Mouse (Mus musculus) splenic B cell, adult 2 months (primary cell): Measurements from ENCODE around the gene Mapk1ip1l.
A peak's percentile ranks its signal among the peaks of the same experiment; 100 is the strongest.
"Not testable (repeated sequence)": the region's sequence is repeated elsewhere in the genome, so short reads cannot be mapped to it uniquely, and the experiment has no call there.

Experiments
- DNase-seq: peaks from one replicate; pipeline ENCODE4 v3.0.0-alpha.2; 2011; ENCODE audit warnings: low read depth, low spot score
- H3K27me3 ChIP-seq: 2 replicates; pipeline ENCODE4 v1.6.1; 2012; ENCODE audit warnings: mild to moderate bottlenecking, low read length, moderate library complexity, mixed read lengths; ENCODE audit not compliant: control insufficient read depth, poor library complexity, insufficient read depth, severe bottlenecking
- H3K36me3 ChIP-seq: 2 replicates; pipeline ENCODE4 v1.6.1; 2012; ENCODE audit warnings: mild to moderate bottlenecking, low read length, moderate library complexity, mixed read lengths; ENCODE audit not compliant: control insufficient read depth, poor library complexity, insufficient read depth, severe bottlenecking

Mapk1ip1l gene

GRCm38 (mm10) chr14:47287021-47287420, 11.0 kb upstream of the Mapk1ip1l start:
- Histone ChIP-seq H3K36me3 (peaks cover 2% of the 10 kb centered on the region; the same call in 1 of the 2 replicates), H3K27me3 (no peaks in the 10 kb centered on the region)
- no peak for DNase-seq

GRCm38 (mm10) chr14:47291772-47292171, 6.3 kb upstream of the Mapk1ip1l start:
- Histone ChIP-seq H3K36me3 (peaks cover 2% of the 10 kb centered on the region; the same call in 1 of the 2 replicates), H3K27me3 (no peaks in the 10 kb centered on the region)
- no peak for DNase-seq

GRCm38 (mm10) chr14:47294136-47294535, 3.9 kb upstream of the Mapk1ip1l start:
- Histone ChIP-seq H3K27me3 (no peaks in the 10 kb centered on the region), H3K36me3 (peaks cover 2% of the 10 kb centered on the region; the same call in 1 of the 2 replicates)
- DNase-seq = peak; percentile 14

- Histone ChIP-seq H3K27me3 (no peaks in the 10 kb centered on the region), H3K36me3 (0 out of 2 replicates have a peak, but pooled peaks cover 2% of the 10 kb centered on the region)
- DNase-seq = no peak
Measured at GRCm38 (mm10) chr14:47296232-47296631, 1.8 kb upstream of the Mapk1ip1l start.

- H3K36me3 ChIP-seq = no peaks in the 10 kb centered on the region
- no peaks in the 10 kb centered on the region for H3K27me3 ChIP-seq
- DNase-seq = no peak
Measured at GRCm38 (mm10) chr14:47298408-47298792, 334 bp downstream of the Mapk1ip1l start.

DNA sequence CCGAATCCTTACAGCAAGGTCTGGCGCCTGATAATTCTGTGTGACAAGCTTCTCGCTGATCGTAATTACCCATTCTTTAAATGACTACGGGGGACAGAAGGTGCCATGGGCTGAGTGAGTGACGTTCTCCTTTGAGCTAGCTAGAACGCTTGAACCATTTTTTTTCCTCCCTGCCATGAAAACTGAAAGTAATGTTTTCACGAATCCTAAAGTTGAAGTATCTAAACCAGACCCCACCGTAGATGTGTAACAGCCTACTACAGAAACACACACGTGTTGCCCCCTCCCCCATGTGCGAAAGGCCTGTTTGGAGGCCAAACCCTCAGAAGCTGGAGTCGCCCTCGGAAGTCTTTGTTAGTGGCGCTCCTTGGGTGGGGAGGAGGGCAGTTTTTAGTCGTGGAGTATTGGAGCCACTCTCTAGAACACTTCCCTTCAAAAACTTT, 774 bp downstream of the Mapk1ip1l start:
- Histone ChIP-seq H3K27me3 (no peaks in the 10 kb centered on the region), H3K36me3 (no peaks in the 10 kb centered on the region)
- peak; percentile 50 for DNase-seq

- DNase-seq = no peak
- H3K27me3 ChIP-seq = no peaks in the 10 kb centered on the region
- H3K36me3 ChIP-seq = no peaks in the 10 kb centered on the region
Measured at GRCm38 (mm10) chr14:47302885-47303680, 5.0 kb downstream of the Mapk1ip1l start.

DNA sequence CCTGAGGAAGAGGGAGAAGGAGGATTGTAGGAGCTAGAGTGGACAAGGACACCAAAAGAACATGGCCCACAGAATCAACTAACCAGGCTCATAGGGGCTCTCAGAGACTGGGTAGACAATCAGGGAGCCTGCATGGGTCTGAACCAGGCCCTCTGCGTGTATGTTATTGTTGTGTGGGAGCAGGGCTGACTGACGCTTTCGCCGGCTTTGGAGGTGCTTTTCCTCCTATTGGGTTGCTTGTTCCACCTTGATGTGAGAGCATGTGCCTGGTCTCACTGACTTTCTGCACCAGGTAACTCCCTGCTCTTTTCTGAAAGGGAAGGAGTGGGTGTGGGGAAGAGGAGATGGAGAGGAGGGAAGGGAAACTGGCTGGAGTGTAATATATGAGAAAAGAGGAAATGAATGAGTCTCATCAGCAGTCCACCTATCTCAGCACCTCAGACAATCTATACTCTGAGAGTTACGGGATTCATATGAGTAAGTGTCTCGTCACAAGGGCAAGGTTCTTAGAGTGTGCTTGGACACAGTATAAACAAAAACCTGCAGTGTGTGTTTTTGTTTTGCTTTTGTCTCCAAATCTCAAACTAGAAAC, 6.8 kb downstream of the Mapk1ip1l start:
- DNase-seq = no peak
- Histone ChIP-seq H3K27me3 (no peaks in the 10 kb centered on the region), H3K36me3 (no peaks in the 10 kb centered on the region)

DNA sequence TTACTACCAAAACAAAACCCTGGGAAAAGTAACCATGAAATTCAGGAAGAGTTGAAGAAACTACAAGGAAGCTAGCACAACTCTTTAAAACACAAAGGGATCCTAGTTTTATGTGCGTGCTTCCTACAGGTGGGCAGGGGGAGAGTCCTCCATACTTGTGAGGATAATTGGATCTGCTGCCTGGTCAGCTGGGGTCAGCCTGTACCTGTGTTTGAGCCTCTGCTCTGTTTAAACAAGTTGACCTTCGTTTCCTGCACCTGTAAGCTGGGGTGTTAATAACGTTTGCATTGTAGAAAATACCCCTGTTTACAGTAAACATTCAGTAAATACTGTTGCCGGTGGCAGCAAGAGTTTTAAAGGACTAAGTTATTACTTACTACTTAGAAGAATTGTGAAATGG, 7.9 kb downstream of the Mapk1ip1l start:
- peaks cover 3% of the 10 kb centered on the region; the same call in 1 of the 2 replicates for H3K36me3 ChIP-seq
- DNase-seq = no peak
- no peaks in the 10 kb centered on the region for H3K27me3 ChIP-seq

DNA sequence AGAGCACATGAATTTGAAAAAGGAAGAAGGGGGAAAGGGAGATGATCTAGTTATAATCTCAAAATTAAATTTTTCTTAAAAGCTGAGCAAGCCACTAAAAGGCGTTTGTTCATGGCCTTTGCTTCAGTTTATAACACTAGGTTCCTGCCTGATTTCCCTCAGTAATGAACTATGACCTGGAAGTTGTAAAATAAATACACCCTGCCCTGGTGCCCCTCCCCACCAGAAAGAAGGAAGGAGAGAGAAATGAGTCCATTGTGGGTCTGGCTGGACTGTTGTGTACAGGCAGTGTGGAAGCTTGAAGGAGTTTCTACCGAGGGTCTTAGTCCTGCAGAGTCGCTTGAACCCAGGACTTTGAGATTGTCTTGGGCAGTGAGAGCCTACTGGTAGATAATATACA, 9.6 kb downstream of the Mapk1ip1l start:
- no peak for DNase-seq
- Histone ChIP-seq H3K36me3 (peaks cover 7% of the 10 kb centered on the region; the same call in 1 of the 2 replicates), H3K27me3 (no peaks in the 10 kb centered on the region)

DNA sequence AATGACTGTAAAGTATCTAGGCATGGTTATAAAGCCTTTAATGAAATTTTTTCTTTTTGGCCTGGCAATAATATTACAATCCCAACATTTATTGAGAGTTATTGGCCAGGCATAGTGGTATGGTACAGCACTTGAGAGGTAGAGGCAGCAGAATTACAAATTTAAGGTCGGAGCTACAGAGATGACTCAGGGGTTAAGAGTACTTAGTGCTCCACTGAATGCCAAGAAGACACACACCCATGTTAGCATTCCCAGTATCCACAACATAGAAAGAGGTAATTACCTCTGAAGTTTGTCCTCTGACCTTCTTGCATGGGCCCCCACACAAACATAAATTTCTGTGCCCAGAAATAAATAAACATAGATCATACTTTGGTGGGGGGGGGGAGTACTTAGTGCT, 11.0 kb downstream of the Mapk1ip1l start:
- H3K27me3 ChIP-seq = no peaks in the 10 kb centered on the region
- DNase-seq = no peak
- H3K36me3 ChIP-seq = peaks cover 9% of the 10 kb centered on the region; the same call in 1 of the 2 replicates

DNA sequence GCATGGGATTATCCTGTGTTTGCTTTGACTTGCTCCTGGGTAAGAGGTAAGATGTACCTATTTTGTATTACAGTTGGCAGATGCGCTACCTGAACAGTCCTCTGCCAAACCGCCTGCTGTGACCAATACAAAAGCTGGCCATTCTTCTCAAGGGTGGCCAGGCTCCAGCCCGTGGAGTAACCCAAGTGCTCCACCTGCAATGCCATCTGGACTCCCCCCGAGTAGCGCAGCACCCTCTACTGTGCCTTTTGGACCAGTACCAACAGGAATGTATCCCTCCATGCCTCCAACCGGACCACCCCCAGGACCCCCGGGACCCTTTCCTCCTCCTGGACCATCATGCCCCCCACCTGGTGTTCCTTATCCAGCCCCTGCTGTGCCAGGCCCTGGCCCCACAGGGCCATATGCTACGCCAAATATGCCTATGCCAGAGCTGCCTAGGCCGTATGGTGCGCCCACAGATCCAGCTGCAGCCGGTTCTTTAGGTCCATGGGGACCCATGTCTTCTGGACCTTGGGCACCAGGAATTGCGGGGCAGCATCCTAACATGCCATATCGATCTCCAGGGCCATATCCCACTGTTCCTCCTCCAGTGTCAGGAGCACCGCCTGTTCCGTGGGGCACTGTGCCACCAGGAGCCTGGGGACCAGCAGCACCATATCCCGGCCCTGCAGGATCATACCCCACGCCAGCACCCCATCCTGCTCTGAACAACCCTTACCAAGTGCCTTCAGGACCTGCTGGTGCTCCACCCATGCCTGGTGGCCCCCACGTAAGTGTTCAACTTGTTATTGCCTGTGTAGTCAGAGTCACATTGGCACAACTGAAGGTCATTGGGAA, 12.5 kb downstream of the Mapk1ip1l start:
- no peaks in the 10 kb centered on the region for H3K27me3 ChIP-seq
- peaks cover 11% of the 10 kb centered on the region for H3K36me3 ChIP-seq
- DNase-seq = no peak

DNA sequence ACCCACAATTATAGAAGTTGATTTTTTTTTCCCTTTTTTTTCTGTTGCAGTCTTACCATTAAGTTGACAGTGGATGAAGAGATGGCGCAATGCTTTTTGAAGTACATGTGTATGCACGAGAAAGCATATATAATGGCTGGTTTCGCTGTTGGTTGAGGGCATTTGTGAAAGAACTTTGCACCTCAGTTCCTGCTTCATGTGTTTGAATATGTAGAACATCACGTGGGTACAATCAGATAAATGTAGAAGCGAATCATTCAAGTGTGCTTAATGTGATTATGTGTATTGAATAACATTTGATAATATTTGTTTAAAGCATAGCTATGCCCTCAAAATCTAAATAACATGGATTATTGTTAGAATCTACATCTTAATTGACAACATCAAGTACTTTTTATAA, 21.3 kb downstream of the Mapk1ip1l start:
- no peak for DNase-seq
- peaks cover 2% of the 10 kb centered on the region for H3K36me3 ChIP-seq
- H3K27me3 ChIP-seq = no peaks in the 10 kb centered on the region

GRCm38 (mm10) chr14:47321581-47321980, 23.5 kb downstream of the Mapk1ip1l start:
- not testable (repeated sequence) for H3K27me3 ChIP-seq, H3K36me3 ChIP-seq, DNase-seq
